Mouse (Mus musculus) ES-E14 (cell line): ENCODE results near the gene Wbp1l.

Experiments used
- CHD2 ChIP-seq: IDR thresholded peaks from 2 replicates; pipeline ENCODE4 v1.6.1; 2014; ENCODE audit warnings: mild to moderate bottlenecking, low read depth, low read length, inconsistent platforms
- HCFC1 ChIP-seq: IDR thresholded peaks from 2 replicates; pipeline ENCODE4 v1.6.1; 2012; ENCODE audit warnings: low read length, inconsistent platforms, borderline replicate concordance; ENCODE audit not compliant: insufficient read depth
- MAFK ChIP-seq: IDR thresholded peaks from 2 replicates; pipeline ENCODE4 v1.6.1; 2014; ENCODE audit warnings: mild to moderate bottlenecking, low read depth, low read length, inconsistent platforms; ENCODE audit not compliant: insufficient read depth
- ZC3H11A ChIP-seq: IDR thresholded peaks from 2 replicates; pipeline ENCODE4 v1.6.1; 2012; ENCODE audit warnings: low read depth, mild to moderate bottlenecking, inconsistent platforms, low read length, borderline replicate concordance
- ZNF384 ChIP-seq: IDR thresholded peaks from 2 replicates; pipeline ENCODE4 v1.6.1; 2012; ENCODE audit warnings: low read depth, low read length, inconsistent platforms

- TF ChIP-seq MAFK, result no peak
- no peak for TF ChIP-seq ZNF384
- no peak for TF ChIP-seq CHD2
- no peak for TF ChIP-seq ZC3H11A
- no peak for TF ChIP-seq HCFC1
Observed at GRCm38 (mm10) chr19:46637598-46637997, 38.7 kb downstream of the Wbp1l start.
